Mouse (Mus musculus) cerebellum, postnatal 4 days (tissue): ENCODE measurements around the gene Lrrc9.

Source experiments
- DNase-seq, 2 experiments: peaks; one replicate each; pipeline ENCODE4 v3.0.0; 2022; ENCODE audit warnings: low spot score in 2 of 2, mixed read lengths in 1 of 2

Gene Lrrc9

DNA sequence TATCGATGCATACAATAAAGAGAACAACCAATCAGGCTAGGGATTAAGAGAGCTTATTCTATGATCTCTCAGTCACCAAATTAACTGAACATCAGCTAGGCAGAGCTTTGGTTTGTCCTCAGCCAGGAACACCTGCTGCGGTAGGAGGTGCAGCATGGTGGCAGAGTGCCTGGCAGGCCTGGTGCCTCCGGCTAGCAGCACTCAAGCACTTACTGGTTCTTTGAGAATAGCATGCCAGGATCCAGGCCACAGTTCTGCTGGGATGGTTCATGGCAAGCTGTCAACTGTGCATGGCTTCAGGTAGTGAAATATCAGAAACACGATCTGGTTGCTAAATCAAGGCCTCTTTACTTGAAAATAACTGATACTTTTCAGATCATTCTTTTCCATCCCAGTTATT is 26.1 kb downstream of the Lrrc9 start:
- peak in 1 of 2 experiments; percentile 38 for DNase-seq

DNA sequence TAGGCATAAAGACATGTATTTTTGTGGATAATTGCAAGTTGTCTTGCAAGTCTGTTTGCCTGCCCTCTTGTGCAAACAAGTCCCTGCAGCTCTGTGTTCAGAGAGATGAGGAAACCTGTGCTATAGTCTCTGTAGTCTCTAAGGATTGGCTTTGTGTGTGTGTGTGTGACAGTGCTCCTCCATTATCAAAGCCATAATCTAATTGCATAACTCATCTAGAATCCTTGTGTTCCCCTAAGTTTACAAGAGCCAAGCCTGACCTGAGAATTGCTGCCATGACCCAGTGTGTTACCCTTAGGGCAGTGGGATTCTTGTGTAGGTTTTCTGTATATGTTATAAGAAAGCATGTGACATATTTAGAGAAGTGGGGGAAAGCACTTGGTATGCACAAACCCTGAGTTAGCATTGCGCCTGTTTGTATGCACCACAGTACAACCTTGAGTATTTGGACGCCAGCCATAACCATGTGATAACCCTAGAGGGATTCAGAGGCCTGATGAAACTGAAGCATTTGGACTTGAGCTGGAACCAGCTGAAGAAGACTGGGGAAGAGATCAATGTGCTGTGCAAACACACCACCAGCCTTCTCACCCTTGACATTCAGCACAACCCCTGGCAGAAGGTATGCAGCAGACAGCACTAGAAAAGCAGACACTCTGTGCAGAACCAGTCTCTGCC is 35.2 kb downstream of the Lrrc9 start:
- no peak for DNase-seq

DNA sequence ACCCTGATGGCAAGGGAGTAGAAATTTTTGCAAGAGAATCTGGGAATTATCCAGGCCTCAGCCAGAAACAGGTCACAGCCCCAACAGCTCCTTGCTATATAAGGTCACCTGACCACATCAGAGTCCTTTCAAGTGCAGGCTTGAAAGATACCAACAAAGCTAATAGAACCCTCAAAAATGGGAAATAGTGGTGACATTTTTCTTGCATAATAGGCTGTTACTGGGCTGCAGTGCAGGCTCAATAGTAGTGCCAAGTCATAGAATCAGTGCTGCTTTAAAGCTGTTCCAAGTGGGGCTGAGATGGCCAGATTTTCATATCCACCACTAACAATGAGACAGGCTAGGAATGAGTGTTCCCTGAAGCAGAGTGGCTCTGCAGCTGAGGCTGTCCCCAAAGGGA is 40.6 kb downstream of the Lrrc9 start:
- DNase-seq, result no peak

DNA sequence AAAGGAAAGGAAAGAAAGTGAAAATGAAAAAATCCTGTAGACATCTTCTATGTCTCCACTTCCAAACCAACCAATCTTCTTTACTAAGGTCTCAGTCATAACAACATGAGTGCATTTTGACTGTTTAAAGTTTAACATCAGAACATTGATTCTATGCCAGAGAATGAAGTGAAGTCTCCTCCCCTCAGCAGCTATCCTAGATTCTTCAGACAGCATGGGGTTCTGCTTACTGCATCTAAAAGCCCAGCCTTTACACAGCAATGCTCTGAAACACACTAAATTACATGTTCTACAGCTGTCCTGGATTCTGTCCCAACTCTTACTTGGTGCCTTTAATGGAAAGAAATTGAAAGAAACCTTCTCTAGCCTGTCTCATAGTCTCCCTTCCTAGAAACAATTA is 43.2 kb downstream of the Lrrc9 start:
- DNase-seq, result no peak

DNA sequence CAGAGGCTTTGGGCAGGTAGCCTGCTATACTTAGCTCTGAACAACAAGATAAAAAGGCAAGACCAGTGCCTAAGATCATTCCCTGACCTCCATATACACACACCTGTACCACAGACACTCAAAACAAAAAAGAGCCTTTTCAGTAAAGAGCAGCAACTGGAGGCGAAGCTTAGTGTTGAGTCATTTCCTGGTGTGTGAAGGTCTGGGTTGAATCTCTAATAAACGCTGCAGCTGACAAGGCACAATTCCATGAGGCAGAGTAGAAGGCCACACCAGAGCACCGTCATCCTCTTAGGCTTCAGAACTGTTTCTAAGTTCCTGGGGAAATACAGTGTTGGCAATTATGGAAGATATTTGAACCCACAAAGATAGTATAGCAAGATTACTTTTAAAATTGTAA is 45.8 kb downstream of the Lrrc9 start:
- no peak for DNase-seq

DNA sequence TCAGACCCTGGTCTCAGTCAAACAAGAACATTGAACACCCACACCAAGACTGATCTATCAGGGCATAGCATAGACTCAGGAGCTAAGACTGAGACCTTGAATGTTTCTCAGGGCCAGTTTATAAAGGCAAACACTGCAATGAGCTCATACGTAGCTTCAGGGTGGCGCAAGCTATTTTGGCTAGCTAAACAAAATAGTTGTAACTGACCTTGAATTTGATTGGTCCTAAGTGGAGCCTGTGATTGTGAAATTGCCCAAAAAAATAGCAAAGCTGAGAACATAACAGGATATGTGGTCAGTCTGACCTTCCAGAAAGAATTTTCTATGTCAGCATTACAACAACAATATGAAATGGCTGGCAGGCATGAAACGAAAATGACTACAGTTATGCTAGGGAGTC is 48.3 kb downstream of the Lrrc9 start:
- DNase-seq, result no peak

DNA sequence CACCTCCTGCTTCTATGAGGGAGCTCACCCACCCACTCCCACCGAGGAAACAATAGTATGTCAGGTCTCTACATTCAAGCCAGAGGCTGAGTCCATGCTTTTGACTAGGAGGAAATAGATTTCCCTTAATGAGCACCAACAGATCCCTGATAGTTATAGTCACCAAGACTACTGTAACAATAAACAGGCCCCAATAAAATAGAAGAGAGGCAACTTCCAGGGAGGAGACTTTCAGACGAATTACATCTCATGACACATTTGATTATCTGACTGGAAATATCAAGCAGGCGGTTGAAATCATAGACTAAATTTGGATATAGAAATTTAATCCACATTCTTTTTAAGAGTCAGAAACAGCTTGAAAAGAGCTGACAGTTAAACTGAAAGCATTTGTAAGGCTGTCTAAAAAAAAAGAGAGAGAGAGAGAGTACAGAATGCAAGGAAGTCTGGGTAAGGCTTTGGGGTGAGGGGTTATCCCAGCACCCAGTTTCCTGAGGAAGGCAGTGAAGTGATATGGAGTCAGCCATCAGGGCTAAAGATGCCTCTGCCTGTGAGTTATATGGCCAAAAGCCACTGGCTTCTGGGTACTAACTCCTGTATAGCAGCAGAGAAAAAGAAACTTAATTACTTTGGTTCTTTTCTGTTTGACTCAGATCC is 49.5 kb downstream of the Lrrc9 start:
- DNase-seq, result no peak

DNA sequence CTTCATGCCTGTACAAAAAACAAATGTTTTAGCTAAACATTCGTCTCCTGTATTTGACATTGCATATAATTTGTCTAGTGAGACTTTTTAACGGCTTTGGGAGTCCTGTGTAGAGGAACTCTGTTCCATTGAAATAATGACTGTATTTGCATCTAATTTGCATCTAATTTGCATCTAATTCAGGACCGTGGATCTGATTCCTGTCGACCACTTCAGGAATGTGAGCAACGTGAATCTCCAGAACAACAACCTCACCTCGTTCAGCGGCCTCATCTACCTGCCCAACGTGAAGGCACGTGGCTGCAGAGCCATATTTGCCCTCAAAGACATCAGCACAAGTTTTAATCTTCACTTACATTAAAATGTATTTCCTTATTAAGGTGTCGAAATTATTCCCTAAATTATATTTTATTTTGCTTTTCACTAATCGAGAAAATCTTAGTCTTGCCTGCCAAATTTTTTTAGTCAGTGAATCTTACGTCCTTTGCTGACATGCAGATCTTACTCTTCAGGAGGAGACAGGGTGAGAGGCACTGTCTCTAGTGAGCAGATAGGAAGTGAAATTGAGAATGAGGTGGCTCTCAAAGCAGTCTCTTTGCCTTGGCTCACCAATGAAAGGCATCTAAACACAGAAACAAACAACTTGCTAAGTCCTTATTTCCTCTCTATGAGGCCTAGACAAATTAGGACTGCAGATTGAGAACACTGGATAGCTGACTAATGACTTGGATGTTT is 55.4 kb downstream of the Lrrc9 start:
- DNase-seq, result no peak

DNA sequence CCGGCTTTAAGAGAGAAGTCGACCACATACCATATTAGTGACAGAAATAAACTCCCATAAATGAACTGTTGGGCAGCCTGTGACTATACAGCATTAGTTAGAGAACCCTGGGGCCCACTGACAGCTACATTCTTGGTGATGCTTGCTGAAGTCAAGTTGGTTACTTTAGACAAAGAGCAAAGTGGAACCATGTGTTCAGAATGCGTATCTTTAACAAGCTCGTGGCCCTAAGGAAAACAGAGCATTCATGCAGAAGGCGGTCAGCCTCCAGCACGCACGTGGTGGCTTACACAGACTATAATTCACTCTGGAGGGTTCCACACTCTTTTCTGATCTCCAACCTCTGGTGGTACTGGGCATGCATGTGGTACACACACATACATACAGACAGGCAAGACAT is 67.9 kb downstream of the Lrrc9 start:
- DNase-seq, result no peak

DNA sequence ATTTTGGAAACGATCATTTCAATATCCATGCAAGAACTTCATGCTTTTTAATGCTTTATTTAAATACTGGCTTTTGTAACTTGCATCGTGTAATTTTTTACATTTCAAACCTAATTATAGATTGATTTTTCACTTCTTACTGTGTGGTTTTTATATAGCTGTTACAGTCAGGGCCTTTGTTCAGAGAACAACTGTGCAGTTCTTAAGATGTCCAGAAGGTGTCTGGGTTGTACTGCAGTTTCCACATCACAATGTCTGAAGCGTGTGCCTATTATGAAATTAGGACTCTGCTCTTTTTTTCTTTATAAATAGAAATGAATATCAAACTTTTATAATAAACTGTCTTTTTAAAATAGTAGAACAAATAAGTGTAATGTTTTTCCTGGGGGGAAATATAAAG is 73.8 kb downstream of the Lrrc9 start:
- peak in 1 of 2 experiments; percentile 22 for DNase-seq

DNA sequence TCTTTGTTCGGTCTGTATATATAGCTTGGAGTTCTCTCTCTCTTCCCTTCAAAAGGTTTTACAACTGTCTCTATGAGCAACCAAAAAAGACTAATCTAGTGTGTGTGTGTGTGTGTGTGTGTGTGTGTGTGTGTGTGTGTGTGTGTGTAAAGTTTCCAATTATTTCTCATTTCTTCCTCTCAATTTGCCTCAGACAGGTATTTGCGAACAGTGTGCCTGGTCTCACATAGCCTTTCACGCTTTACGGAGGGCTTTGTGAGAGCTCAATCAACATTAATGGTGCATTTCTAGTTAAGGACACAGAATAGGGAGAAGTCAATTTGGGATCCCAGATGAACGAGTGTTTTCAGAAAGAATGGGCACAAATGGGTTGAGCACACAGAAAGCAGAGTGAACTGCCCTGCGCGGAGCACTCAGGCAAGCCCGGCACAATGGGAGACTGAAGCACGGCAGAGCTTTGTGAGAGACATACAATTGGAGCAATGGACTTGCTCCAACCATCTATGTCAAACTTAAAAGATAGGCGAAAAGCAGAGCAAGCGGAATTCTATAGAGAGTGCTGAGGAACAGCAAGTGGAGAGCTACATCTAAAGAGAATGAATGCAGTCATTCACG is 76.6 kb downstream of the Lrrc9 start:
- no peak for DNase-seq

DNA sequence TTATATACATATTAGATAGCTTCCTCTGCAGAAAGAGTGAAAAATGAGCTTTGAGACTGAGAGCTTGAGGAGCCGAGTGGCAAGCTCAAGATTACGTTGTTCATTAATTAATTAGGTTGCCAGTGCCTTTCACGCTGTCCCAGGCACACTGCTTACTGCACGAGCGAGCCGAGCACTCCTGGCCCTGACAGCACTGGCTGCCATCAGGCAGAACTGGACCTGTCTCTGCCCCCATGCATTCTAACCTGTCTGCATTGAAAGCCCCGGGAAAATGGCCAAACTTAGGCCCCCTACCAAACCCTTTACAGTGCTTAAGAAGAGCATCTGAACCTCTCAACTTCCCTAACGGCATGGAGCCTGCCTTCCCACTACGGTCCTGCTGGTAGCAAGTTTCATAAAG is 77.7 kb downstream of the Lrrc9 start:
- no peak for DNase-seq

DNA sequence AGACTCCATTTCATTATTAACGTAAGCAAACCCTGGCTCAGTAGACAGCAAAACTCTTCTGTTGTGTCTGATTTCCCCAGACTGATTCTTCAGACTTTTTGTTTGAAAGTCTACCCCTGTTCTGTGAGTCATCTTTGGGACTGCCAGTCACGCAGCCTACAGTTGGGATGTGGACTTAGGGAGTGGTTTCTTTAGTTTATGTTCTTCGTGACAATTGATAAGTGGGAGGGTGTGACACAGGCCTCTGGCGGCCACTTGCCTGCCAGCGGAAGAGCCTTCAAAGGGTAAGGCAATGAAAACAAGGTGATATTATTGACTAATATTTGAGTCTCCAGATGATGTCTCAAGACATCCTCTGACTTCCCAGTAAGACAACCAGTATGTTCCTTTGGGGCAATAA is 78.2 kb downstream of the Lrrc9 start:
- no peak for DNase-seq

DNA sequence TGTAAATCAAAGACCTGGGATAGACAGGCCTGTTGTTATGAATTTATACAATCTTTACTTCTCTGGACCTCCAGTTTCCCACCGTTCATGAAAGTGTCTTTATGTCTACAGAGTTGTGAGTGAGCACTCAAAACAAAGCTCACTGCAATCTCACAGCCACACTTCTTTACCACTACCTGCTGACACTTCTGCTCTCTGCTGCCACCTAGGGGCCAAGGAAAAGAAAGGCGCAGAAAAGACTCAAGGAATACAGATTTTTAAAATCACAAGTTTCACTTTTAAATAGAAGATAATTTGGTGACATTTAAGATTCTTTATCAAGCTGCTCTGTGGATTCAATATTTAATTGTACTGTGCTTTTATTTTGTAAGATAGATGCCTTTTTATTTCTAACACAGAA is 79.0 kb downstream of the Lrrc9 start:
- DNase-seq, result peak; percentile 60 to 61

DNA sequence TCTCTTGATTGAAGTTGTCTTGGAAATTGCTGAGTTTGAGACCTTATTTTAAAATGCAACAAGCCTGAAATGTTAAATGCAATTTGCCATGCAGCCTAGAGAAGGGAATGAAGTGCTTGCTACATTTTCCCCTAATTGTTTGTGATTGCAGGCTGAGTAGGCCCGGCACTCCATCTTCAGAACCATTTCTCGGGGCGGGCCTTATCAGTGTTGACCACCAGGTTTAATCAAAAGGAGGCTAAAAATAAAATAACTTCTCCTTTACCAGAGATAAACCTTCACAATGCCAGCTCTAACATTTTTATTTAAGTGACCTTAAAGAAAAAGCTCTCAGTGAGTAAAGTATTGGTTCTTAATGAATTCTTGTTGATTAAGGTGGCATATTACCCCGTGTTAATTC is 83.9 kb downstream of the Lrrc9 start:
- no peak for DNase-seq

DNA sequence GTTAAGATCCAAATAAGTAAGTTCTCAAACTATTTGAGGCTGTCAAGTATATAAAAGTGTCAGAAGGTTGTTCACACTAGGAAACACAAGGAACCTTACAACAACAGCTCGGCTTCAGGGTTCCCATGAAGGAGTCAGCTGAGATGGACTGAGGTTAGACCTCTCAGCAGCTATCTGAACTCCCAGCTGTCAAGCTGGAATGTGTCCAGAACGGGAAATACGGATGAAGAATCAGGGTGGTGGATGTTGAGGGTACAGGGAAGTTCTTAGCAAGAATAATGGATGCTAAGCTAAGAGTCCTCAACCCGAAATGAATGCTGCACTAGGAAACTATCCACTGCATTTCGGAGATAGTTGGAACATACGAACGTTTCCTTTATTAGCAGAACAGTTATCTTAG is 90.6 kb downstream of the Lrrc9 start:
- no peak for DNase-seq

DNA sequence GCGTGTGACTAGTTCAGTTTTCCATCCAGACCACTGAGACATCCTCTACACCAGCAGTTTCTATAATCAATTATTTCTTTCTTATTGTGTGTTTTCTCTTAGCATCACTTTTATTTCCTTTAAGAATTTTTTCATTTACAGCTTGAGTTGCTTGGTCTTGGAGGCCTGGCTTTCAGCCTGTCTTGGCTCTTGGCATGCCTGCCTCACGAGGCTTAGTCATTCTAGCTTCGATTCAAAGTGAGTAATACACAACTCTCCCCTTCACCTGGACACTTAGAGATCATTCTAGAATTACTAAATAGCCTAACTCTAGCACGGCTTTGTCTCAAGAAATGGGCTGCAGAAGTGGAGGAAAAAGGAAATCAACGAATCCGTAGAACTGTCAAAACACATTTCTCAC is 92.3 kb downstream of the Lrrc9 start:
- DNase-seq, result no peak

DNA sequence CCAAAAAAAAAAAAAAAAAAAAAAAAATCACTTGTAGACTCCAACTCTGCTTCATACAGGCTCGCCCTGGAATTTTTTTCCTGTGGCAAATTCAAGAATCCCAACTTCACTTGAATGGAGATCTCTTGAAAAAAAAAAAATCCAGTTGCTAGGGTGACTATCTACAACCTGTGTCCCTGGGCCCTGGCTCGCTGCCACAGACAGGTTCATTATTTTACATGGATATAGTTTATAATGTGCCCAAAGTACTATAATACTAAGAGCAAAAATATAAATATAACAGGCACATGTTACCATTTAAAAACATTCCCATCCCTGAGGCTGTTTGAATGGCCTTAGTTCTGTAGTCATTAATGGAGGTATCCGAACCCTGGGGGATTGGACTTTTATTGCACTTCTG is 93.9 kb downstream of the Lrrc9 start:
- no peak for DNase-seq

DNA sequence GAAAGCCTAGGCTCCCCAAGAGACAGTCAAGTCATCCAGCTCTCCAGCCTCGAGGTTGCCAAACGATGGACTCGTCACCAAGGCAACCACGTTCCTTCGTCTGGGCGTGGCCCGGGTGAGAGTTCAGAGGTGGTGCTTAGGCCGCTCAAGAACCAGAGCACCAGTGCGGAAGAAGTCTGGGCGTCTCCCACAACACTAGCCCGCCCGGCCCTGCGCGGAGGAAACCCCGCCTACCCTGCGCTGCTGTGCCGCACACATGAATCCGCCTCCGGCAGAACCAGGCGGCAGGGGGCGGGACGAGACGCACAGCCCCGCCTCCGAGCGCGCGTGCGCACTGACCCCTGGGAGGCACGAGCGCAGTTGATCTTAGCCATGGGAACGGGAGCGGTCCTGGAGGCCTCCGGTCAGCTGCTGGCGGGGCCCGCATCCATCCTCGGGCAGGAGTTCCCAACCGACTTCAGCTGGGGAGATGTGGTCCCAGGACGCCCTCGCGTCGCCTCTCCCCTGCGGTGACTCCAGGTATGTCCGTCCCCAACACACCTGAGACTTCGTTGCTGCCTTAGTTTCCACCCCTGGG is 94.4 kb downstream of the Lrrc9 start, which contains the start of gene Pcnx4:
TSS of gene Pcnx4 (plus strand) at position 363 of the 577 bp plus-strand sequence.
- DNase-seq, result peak; percentile 79 to 94

DNA sequence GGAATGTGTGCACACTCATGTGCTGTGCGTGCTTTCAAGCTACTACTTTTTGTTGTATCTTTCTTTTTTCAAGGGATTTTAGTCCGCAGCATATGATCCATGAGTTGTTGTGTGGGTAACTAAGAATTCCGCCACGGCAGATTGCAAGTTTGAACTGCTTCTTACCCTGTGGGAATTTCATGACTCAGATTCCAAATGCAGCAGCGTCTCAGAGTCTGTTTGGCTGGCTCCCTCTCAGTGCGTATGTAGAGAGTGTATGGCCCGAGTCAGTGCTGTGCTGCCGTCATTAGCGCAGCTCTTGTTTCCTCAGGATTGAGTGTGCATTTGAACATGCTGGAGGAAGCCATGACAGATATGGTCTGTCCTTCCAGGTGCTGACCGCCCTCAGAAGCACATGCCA is 96.9 kb downstream of the Lrrc9 start:
- no peak for DNase-seq

DNA sequence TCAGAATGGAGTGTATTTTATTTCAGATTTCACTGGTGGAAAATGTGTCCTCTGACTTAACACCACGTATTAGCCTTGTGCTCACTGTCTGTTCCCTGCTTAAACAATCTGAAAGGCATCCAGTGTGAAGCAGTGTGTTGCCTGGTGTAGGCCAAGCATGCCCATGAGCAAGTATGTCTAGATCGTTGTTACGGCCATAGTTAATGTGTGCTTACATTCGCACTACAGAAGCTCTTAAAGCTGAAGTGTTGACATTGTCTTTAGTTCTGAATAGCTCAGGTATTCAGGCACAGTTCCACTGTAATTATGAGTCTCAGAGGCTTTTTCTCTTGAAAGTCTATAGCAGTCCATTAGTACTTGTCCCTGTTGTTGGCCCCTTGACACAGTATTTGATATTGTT is 112.7 kb downstream of the Lrrc9 start:
- no peak for DNase-seq

DNA sequence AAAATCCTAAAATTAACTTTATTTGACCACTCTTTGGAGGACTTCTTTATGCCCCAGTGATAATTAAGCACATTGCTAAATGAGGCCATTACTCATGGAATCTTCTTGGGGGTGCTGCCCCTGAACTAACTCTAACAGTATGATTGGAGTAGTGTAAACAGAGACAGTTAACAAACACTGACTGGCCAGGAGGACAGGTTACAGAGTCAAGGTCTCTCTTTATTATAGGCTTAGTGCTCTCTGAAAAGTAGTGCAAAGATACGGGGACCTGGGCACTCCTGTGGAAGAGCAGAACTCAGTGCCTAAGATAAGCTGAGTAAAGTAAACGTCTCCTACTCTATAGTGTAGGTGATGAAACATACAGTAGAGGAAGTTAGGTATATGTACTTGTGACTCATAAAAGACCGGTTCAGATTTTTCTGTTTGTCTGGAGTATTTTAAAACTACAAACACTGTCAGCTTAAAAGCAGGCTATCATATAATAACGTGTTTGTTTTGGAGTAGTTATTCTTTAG is 122.7 kb downstream of the Lrrc9 start:
- no peak for DNase-seq
